ENCODE assay signal across 10 mouse cellular contexts in the genomic region with DNA sequence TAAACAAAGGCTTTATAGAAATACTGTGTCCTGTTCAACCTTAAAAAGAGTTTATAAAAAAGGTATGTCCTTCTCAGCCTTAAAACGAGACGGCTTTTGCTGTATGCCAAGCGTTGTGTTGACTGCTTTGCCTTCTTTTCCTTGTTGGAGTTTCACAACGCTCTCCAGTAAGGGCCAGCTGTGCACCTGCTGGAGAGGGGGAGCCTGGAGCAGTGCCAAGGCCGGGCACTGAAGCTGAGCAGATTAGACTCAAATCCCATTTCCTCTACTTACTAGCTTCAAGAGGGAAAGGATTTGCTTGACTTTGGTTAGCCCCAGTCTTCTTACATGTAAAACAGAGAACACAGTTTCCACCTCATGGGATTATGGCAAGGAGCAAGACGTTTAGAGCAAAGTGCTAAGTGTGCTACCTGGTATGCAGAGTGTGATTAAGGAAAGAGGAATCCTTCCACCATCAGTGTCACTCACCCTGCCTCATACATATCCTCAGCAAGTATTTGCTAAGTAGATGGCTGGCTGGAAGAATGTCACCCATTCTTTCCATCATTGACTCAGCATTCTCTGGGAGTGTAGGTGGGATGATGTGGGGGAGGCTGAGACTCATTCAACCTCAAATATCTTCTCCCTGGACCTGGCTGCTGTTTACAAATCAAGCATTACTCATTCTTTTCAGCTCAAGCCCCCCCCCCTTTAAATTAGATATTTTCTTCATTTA.
A peak's percentile ranks its signal among the peaks of the same experiment; 100 is the strongest.
DNase-seq lines count a peak whose midpoint lies in the region; ATAC-seq and TF ChIP-seq lines count a peak whose summit lies in the region.
"Had no signal": no experiment of that assay in that cellular context is flagged by ENCODE, and none has a peak within 500 bp of the region (broad histone marks: within the 10 kb centered on the region; RNA-seq: fewer than 3 reads in every experiment).

No protein-coding gene starts in this region.

- H3K9ac ChIP-seq in forebrain, embryonic 16.5 days (replicated peaks; ENCODE audit: low read depth, low read length): no peak overlapping the region
- no peak overlapping the region for H3K9ac ChIP-seq in forebrain, embryonic 12.5 days
- H3K9ac ChIP-seq: midbrain, embryonic 12.5 days had no signal

- no peaks in the 10 kb centered on the region for H3K9me3 ChIP-seq in forebrain, embryonic 16.5 days (ENCODE audit: control insufficient read depth, low read length)
- H3K9me3 ChIP-seq in forebrain, embryonic 12.5 days: no peaks in the 10 kb centered on the region
- H3K9me3 ChIP-seq: midbrain, embryonic 12.5 days had no signal

- ATAC-seq in forebrain, embryonic 16.5 days: peak; percentile 43; the same call in 1 of the 2 replicates
- ATAC-seq in forebrain, embryonic 12.5 days (ENCODE audit: low FRiP score): no peak

- no peaks in the 10 kb centered on the region for H3K36me3 ChIP-seq in forebrain, embryonic 16.5 days (ENCODE audit: control insufficient read depth, insufficient read depth)
- H3K36me3 ChIP-seq in forebrain, embryonic 12.5 days (replicated peaks): no peaks in the 10 kb centered on the region
- H3K36me3 ChIP-seq: midbrain, embryonic 12.5 days had no signal

- 46% methylated on average over 6 of the region's 6 CpGs for WGBS in forebrain, embryonic 16.5 days
- WGBS in forebrain, embryonic 12.5 days: 68% methylated on average over 6 of the region's 6 CpGs

- no peaks in the 10 kb centered on the region; the same call in 1 of the 2 replicates for H3K4me1 ChIP-seq in forebrain, embryonic 16.5 days (replicated peaks; ENCODE audit: control insufficient read depth, insufficient read depth, low read length)
- H3K4me1 ChIP-seq in forebrain, embryonic 12.5 days: no peaks in the 10 kb centered on the region
- peaks cover 15% of the 10 kb centered on the region for H3K4me1 ChIP-seq in embryonic fibroblast, embryonic 13.5 days (ENCODE audit: control insufficient read depth, insufficient read depth, low read length)
- H3K4me1 ChIP-seq: midbrain, embryonic 12.5 days had no signal

- no peaks in the 10 kb centered on the region for H3K27me3 ChIP-seq in forebrain, embryonic 16.5 days (replicated peaks; ENCODE audit: control insufficient read depth, insufficient read depth, low read length)
- no peaks in the 10 kb centered on the region for H3K27me3 ChIP-seq in forebrain, embryonic 12.5 days
- H3K27me3 ChIP-seq: midbrain, embryonic 12.5 days had no signal

- no peak overlapping the region for H3K27ac ChIP-seq in forebrain, embryonic 16.5 days (ENCODE audit: low read length)
- H3K27ac ChIP-seq in forebrain, embryonic 12.5 days: no peak overlapping the region
- H3K27ac ChIP-seq in embryonic fibroblast, embryonic 13.5 days (ENCODE audit: insufficient read depth, low read length): peak overlapping the region; percentile 73
- H3K27ac ChIP-seq: midbrain, embryonic 12.5 days had no signal

- TF ChIP-seq POLR2A in embryonic fibroblast, embryonic 13.5 days (IDR thresholded peaks at IDR 0.05; ENCODE audit: low read depth, low read length): no peak

- peak; percentile 46 for DNase-seq in left cerebral cortex, postnatal 4 days
- DNase-seq in left cerebral cortex, adult 18-20 months (ENCODE audit: low spot score in 2 of 2): no peak
- DNase-seq in lung, postnatal 36 days: peak; percentile 58
- DNase-seq in thymus, postnatal 36 days: no peak
- no peak for DNase-seq in heart, postnatal 14 days
- DNase-seq: gastrocnemius, postnatal 36 days had no signal

- TF ChIP-seq CTCF in embryonic fibroblast, embryonic 13.5 days (IDR thresholded peaks at IDR 0.05; ENCODE audit: borderline replicate concordance, insufficient read depth, low read length): no peak

- H3K4me2 ChIP-seq in forebrain, embryonic 16.5 days (ENCODE audit: low read length): no peak overlapping the region
- H3K4me2 ChIP-seq in forebrain, embryonic 12.5 days: no peak overlapping the region
- H3K4me2 ChIP-seq: midbrain, embryonic 12.5 days had no signal

- no peak overlapping the region for H3K4me3 ChIP-seq in forebrain, embryonic 16.5 days (replicated peaks; ENCODE audit: low read length)
- H3K4me3 ChIP-seq in forebrain, embryonic 12.5 days (replicated peaks): no peak overlapping the region
- H3K4me3 ChIP-seq in embryonic fibroblast, embryonic 13.5 days (ENCODE audit: insufficient read depth, low read length): no peak overlapping the region
- H3K4me3 ChIP-seq: midbrain, embryonic 12.5 days had no signal

- intact Hi-C loops in left cerebral cortex, postnatal 4 days (cut with DNase I): no loop called here
- intact Hi-C loops in heart, postnatal 14 days (cut with DNase I): no loop called here

Comparison
In these comparisons a context has a peak if more than half of its experiments do, and no peak if none do; other contexts are left out.
1. DNase-seq: peak in left cerebral cortex, postnatal 4 days (single experiment) and lung, postnatal 36 days (single experiment); none in left cerebral cortex, adult 18-20 months (0 of 2), thymus, postnatal 36 days (0 of 2) and heart, postnatal 14 days (0 of 2).